Mouse (Mus musculus): ENCODE measurements around the gene Anln.

DNA sequence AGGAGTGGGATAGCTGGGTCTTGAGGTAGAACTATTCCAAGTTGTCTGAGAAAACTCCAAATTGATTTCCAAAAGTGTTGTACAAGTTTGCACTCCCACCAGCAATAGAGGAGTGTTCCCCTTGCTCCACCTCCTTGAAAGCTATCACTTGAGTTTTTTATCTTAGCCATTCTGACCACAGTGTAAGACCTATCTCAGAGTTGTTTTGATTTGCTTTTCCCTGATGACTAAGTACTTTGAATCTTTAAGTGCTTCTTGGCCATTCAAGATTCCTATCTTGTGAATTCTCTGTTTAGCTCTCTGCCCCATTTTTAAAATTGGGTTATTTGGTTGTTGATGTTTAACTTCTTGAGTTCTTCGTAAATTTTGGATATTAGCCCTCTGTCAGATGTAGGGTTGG is 69.9 kb downstream of the Anln start:
- TF ChIP-seq CTCF (IDR thresholded peaks at IDR 0.05) (no peak), EP300 (IDR thresholded peaks at IDR 0.05) (no peak)

Data from lung, postnatal 0 days (tissue).